Mouse (Mus musculus) olfactory bulb, adult 2 months (tissue): Measurements from ENCODE around the gene Olfml1. TPM values are rescaled to one million over a fixed set of nuclear protein-coding genes. Genes with fewer than 3 reads are reported as not detected.

ENCODE experiments used
- H3K27ac ChIP-seq: fragments of 200-500 bp; 2 replicates; pipeline ENCODE4 v1.5.1; 2012; ENCODE audit warnings: low read depth, low read length; ENCODE audit not compliant: insufficient read depth
- H3K4me1 ChIP-seq: fragments of 200-500 bp; 2 replicates; pipeline ENCODE4 v1.6.1; 2012; ENCODE audit warnings: low read length; ENCODE audit not compliant: control insufficient read depth, insufficient read depth
- H3K4me3 ChIP-seq: fragments of 200-500 bp; 2 replicates; pipeline ENCODE4 v1.5.1; 2012; ENCODE audit warnings: mild to moderate bottlenecking, low read depth, low read length, moderate library complexity; ENCODE audit not compliant: insufficient read depth
- CTCF ChIP-seq: fragments of 200-500 bp; IDR thresholded peaks from 2 replicates; pipeline ENCODE4 v1.5.1; 2012; ENCODE audit warnings: low read depth, mild to moderate bottlenecking, low read length, moderate library complexity; ENCODE audit not compliant: insufficient read depth
- POLR2A ChIP-seq: fragments of 200-500 bp; IDR thresholded peaks from 2 replicates; pipeline ENCODE4 v1.6.1; 2012; ENCODE audit warnings: mild to moderate bottlenecking, low read depth, low read length, moderate library complexity; ENCODE audit not compliant: insufficient read depth
- WGBS: fragments of 180-500 bp; shearing (Covaris S2); methylation state at CpG from one replicate; pipeline ENCODE4 v1.1.7; 2018; 5-methylcytosine and 5-hydroxymethylcytosine counted together
- polyA plus RNA-seq: library from polyadenylated mRNA; stranded (reverse); fragments of >200 nt; gene quantifications from 2 replicates; pipeline ENCODE4 v1.2.4, GENCODE M21; 2012; ENCODE audit warnings: low replicate concordance; ENCODE audit not compliant: missing spikeins, insufficient read depth, insufficient read length

Olfml1 gene
- polyA plus RNA-seq, 1 experiment: not detected

DNA sequence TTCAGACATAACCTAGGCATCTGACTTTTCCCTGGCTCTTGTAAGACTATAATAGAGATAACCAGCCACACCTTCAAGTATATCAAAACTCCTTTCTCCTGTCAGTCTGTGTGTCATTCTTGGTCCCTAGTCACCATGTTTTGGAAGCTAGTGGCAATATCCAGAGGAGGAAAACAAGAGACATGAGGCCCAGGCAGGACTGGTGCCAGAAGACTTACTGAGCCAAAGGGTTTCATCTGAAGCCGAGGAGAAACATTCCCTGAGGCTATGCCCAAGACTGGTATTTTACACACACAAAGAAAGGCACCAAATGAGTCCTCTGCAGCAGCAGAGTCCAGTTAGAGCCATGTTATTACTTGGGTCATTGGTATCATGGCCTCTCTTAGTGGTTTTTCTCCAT lies 22.2 kb upstream of the Olfml1 start:
- Histone ChIP-seq H3K27ac (no peak overlapping the region), H3K4me1 (no peaks in the 10 kb centered on the region), H3K4me3 (no peak overlapping the region)
- TF ChIP-seq CTCF (no peak), POLR2A (no peak)
- WGBS: 70% methylated on average over 1 of the region's 1 CpGs

DNA sequence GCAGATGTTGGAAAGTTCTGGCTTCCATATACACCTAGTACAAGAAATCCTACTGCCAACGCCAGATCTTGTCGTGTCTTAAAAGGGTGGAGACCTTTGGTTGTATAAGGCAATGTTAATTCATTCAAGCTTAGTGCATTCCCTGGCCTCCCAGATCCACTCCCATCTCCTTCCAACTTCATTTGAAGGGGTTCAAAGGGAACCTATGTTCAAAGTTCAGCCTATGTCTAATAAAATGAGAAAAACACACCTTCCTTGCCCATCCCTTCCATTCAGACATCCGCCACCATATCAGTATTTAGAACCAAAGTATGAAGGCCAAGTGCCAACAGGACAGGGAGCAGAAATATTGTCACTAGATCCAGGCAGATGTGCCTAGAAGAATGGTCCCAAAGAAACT lies 19.4 kb upstream of the Olfml1 start:
- TF ChIP-seq POLR2A: no peak
- no peak for TF ChIP-seq CTCF
- Histone ChIP-seq H3K4me3 (no peak overlapping the region), H3K4me1 (no peaks in the 10 kb centered on the region), H3K27ac (no peak overlapping the region)
- WGBS: 97% methylated on average over 3 of the region's 3 CpGs

- Histone ChIP-seq H3K4me1 (no peaks in the 10 kb centered on the region), H3K4me3 (no peak overlapping the region), H3K27ac (no peak overlapping the region)
- TF ChIP-seq CTCF (no peak), POLR2A (no peak)
- 68% methylated on average over 1 of the region's 1 CpGs for WGBS
Measured at GRCm38 (mm10) chr7:107553461-107553860, 13.8 kb upstream of the Olfml1 start.

DNA sequence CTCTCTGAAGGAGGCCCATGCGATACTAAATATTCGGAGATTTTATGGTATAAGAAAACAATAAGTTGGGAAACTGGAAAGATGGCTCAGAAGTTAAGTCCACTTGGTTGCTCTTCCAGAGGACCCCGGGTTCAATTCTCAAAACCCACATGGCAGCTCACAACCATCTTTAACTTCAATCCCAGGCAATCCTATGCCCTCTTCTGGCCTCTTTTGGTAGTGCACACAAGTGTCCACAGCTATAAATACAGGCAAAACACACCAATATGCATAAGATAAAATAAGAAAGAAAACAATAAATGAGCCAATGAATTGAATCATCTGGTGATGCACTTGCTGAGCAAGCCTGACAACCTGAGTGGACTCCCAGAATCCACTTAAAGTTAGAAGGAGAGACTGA lies 11.3 kb upstream of the Olfml1 start:
- Histone ChIP-seq H3K27ac (no peak overlapping the region), H3K4me3 (no peak overlapping the region), H3K4me1 (no peaks in the 10 kb centered on the region)
- 89% methylated on average over 3 of the region's 3 CpGs for WGBS
- TF ChIP-seq POLR2A (no peak), CTCF (no peak)

DNA sequence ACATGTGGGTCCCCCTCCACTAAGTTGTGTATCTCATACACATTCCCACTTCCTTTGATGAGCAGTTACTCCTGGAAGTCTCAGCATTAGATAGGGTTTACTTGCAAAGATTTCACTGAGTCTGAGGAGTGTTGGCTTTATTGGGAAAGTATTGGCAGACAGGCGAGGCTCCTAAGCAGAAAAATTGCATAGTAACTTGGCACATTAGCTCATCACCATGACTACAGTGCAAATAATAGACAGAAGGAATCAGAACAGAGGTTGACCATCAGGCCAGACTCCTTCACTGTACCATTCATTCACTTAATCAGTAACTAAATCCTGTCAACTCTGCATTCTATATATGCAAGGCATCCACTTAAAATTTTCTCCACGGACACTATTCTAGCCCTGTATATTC lies 6.6 kb upstream of the Olfml1 start:
- WGBS: 80% methylated on average over 2 of the region's 2 CpGs
- no peak overlapping the region for H3K27ac ChIP-seq
- TF ChIP-seq POLR2A (no peak), CTCF (no peak)
- H3K4me1 ChIP-seq: no peaks in the 10 kb centered on the region
- no peak overlapping the region for H3K4me3 ChIP-seq

DNA sequence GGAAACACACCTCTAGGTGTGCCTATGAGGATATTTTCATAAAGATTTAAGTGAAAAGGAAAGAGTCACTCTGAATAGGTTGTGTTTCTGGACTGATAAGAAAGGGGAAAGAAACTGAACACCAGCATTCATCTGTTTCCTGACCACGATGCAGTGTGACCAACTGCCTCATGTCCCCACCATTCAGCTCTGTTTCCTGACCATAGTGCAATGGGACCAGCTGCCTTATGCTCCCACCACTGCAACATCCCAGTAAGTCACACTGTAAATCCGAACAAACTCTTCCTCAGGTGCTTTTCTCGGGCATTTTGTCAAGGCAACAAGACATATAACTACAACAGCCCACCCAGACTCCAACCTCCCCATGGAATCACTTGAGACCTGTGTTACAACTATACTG lies 5.7 kb upstream of the Olfml1 start:
- Histone ChIP-seq H3K27ac (no peak overlapping the region), H3K4me1 (no peaks in the 10 kb centered on the region), H3K4me3 (no peak overlapping the region)
- 81% methylated on average over 3 of the region's 3 CpGs for WGBS
- TF ChIP-seq POLR2A (no peak), CTCF (no peak)

- no peak for TF ChIP-seq POLR2A
- TF ChIP-seq CTCF: no peak
- 54% methylated on average over 2 of the region's 2 CpGs for WGBS
- no peaks in the 10 kb centered on the region for H3K4me1 ChIP-seq
Measured at GRCm38 (mm10) chr7:107563727-107564126, 3.5 kb upstream of the Olfml1 start.

GRCm38 (mm10) chr7:107567674-107568073 lies 428 bp downstream of the Olfml1 start:
- TF ChIP-seq POLR2A (no peak), CTCF (no peak)
- 59% methylated on average over 5 of the region's 5 CpGs for WGBS
- peak overlapping the region; percentile 67 for H3K27ac ChIP-seq
- no peaks in the 10 kb centered on the region for H3K4me1 ChIP-seq
- H3K4me3 ChIP-seq: peak overlapping the region; percentile 26

More at GRCm38 (mm10) chr7:107563727-107564126, 3.5 kb upstream of the Olfml1 start:
- Histone ChIP-seq H3K4me3 (no peak overlapping the region), H3K27ac (no peak overlapping the region)

DNA sequence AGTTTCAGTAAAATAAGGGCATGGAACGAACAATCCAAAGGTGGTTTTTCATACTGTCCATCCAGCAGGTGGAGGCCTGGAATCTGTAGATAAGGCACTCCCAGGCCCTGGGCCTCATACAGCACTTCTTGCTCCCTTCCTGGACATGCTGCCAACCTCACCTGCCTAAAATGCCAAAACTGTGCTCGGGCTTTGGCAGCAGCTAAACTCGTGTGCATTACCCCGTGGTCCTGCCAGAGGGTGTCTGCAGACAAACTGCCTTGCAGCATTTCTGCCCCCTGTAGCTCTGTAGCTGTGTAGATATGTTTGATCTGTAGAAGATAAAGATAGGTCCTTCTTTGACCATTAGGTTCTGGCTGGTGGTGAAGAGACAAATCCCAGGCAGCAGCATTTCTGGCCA lies 1.7 kb downstream of the Olfml1 start:
- H3K4me3 ChIP-seq: no peak overlapping the region
- TF ChIP-seq POLR2A (no peak), CTCF (no peak)
- no peak overlapping the region for H3K27ac ChIP-seq
- no peaks in the 10 kb centered on the region for H3K4me1 ChIP-seq
- WGBS: 85% methylated on average over 4 of the region's 4 CpGs

DNA sequence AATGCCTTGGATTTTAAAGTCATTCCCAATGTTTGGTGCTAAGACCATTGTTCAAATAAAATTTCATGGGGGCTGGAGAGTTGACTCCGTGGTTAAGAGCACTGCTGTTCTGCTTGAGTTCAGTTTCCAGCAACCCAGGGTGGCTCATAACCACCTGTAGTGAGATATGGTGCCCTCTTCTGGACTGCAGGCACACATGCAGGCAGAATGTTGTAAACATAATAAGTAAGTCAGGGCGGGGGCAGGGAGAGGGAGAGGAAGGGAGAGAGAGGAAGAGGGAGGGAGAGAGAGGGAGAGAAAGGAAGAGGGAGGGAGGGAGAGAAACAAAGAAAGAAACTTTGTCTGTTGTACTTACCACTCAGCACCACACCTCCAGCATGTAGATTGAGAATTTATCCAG lies 6.6 kb downstream of the Olfml1 start:
- H3K4me3 ChIP-seq: no peak overlapping the region
- WGBS: 65% methylated on average over 2 of the region's 2 CpGs
- no peak overlapping the region for H3K27ac ChIP-seq
- TF ChIP-seq CTCF (no peak), POLR2A (no peak)
- H3K4me1 ChIP-seq: no peaks in the 10 kb centered on the region
